Mouse (Mus musculus) megakaryocyte, embryonic 14.5 days (primary cell): ENCODE results near the gene Tdo2.

Experiments used
- FLI1 ChIP-seq: IDR thresholded peaks from 2 replicates; pipeline ENCODE4 v1.6.1; 2012; ENCODE audit warnings: low read length, inconsistent platforms, mixed read lengths
- GATA1 ChIP-seq: IDR thresholded peaks from 3 replicates; pipeline ENCODE4 v1.6.1; 2012; ENCODE audit warnings: mixed read lengths, low read length, inconsistent platforms, borderline replicate concordance

- TF ChIP-seq FLI1 (no peak), GATA1 (no peak)
Measured at GRCm38 (mm10) chr3:81916030-81916686, 59.8 kb downstream of the Tdo2 start.
